Mouse (Mus musculus): ENCODE measurements around the gene Npcd. TPM values are rescaled to one million over a fixed set of nuclear protein-coding genes. Genes with fewer than 3 reads are reported as not detected.

Npcd gene
- polyA plus RNA-seq, 1 experiment: not detected

DNA sequence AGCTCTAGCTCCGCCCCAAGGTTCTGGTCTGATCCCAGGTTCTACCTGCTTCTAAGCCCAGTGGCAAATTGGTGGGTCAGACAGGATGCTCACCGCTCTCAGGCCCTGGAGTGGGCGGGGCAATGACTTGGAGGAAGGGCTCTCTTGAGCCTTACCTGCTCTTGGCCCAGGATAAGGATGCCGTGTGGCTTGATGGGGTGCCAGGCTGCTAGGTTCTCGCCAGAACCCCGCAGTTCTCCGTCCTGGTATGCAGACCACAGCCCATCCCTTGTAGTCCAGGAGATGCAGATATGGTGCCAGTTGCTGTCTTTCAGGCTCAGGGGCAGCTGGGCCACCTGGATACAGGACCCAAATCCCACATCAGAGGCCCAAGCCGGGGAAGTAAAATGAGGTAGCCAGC is 43.9 kb downstream of the Npcd start:
- Histone ChIP-seq H3K4me3 (ENCODE audit: insufficient read depth, low read depth, low read length) (no peak overlapping the region), H3K4me1 (ENCODE audit: control insufficient read depth, insufficient read depth, low read length) (peaks cover 34% of the 10 kb centered on the region), H3K27ac (ENCODE audit: insufficient read depth, low read depth, low read length) (no peak overlapping the region)
- TF ChIP-seq POLR2A (IDR thresholded peaks at IDR 0.05; ENCODE audit: insufficient read depth, low read depth, low read length): no peak
- no peak for TF ChIP-seq CTCF (IDR thresholded peaks at IDR 0.05; ENCODE audit: insufficient read depth, low read depth, low read length)
- WGBS: 71% methylated on average over 8 of the region's 8 CpGs

DNA sequence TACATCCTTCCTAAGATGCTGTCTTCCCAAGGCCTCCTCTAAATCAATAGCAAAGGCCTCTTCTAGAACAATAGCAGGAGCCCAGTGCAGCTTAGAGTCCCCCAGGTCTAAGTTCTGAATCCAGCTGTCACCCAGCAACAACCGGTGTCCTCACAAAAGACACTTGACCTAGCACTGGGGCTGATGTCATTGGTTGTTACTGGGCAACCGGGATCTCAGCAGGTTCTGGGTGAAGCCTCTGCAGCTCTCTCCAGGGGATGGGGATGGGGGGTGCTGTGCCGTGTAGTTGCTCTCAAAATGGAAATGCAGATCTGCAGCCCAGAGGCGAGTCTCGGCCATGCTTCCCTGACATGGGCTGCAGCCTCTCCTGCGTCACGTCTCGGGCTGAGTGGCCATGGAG is 46.2 kb downstream of the Npcd start:
- no peak overlapping the region for H3K4me3 ChIP-seq (ENCODE audit: insufficient read depth, low read depth, low read length)
- peak overlapping the region; percentile 40; the same call in 1 of the 2 replicates for H3K27ac ChIP-seq (ENCODE audit: insufficient read depth, low read depth, low read length)
- 46% methylated on average over 8 of the region's 8 CpGs for WGBS
- peaks cover 32% of the 10 kb centered on the region for H3K4me1 ChIP-seq (ENCODE audit: control insufficient read depth, insufficient read depth, low read length)
- TF ChIP-seq POLR2A (IDR thresholded peaks at IDR 0.05; ENCODE audit: insufficient read depth, low read depth, low read length) (no peak), CTCF (IDR thresholded peaks at IDR 0.05; ENCODE audit: insufficient read depth, low read depth, low read length) (no peak)

DNA sequence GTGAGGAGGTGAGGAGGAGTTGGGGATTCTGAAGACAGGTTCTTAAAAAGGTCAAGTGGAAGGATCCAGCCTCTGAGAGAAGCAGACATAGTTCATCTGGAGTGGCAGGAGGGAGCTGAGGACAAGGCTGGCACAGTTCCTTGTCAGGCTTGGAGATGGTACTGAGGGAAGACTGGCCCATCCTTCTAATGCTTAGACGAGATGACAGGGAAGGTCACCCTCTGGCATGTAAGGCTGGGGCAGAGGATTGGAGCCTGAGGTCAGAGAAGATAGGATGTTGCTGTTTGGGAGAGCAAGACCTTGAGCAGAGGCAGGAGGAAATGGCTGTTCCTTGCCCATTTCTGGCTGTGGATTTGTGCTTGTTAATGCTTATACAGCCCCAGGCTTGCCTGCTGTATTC is 49.0 kb downstream of the Npcd start:
- no peak for TF ChIP-seq POLR2A (IDR thresholded peaks at IDR 0.05; ENCODE audit: insufficient read depth, low read depth, low read length)
- no peak for TF ChIP-seq CTCF (IDR thresholded peaks at IDR 0.05; ENCODE audit: insufficient read depth, low read depth, low read length)
- no peak overlapping the region for H3K27ac ChIP-seq (ENCODE audit: insufficient read depth, low read depth, low read length)
- H3K4me1 ChIP-seq (ENCODE audit: control insufficient read depth, insufficient read depth, low read length): peaks cover 32% of the 10 kb centered on the region
- 74% methylated on average over 1 of the region's 1 CpGs for WGBS
- H3K4me3 ChIP-seq (ENCODE audit: insufficient read depth, low read depth, low read length): no peak overlapping the region

DNA sequence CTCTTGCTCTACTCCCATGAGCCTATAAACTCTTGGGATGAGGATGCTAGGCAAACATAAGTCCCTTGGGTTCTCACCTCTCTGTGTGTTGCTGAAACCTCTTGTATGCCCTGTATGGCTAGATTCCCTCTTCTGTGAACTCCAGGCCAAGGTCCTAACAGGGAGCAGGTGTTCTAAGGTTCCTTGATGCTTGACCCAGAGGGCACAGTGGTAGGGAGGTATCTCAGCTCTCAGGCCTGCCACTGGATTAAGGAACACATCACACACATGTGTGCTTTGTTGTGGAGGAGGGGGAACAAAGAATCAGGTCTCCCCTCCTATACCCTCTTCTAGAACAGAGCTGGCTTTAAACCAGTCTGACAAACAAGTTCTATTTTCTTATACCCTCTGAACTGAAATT is 56.3 kb downstream of the Npcd start, which contains the start of gene Dnal4:
TSS of gene Dnal4 (minus strand) at position 101 of the 400 bp plus-strand sequence.
- Histone ChIP-seq H3K27ac (ENCODE audit: insufficient read depth, low read depth, low read length) (no peak within 1 kb of the TSS), H3K4me3 (ENCODE audit: insufficient read depth, low read depth, low read length) (no peak within 1 kb of the TSS), H3K4me1 (ENCODE audit: control insufficient read depth, insufficient read depth, low read length) (peaks cover 9% of the 10 kb centered on the region)
- TF ChIP-seq CTCF (IDR thresholded peaks at IDR 0.05; ENCODE audit: insufficient read depth, low read depth, low read length): no peak
- no peak for TF ChIP-seq POLR2A (IDR thresholded peaks at IDR 0.05; ENCODE audit: insufficient read depth, low read depth, low read length)

DNA sequence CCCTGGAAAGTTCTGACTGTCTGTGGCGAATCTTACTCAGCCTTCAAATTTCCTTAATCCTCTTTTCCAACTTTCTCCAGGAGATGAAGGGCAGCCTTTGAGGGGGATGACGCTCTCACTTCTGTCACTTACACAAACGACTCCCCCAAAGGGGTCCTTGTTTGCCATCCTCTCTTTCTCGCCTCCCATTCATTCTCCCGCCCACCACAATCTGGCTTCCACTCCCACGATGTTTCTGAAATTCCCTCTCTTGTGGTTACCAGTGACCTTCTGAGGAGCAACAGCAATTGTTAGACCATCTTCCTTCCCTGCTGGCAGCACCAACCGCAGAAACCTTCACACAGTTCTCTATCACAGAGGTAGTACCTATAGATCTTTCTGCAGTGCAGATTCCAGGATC is 58.4 kb downstream of the Npcd start:
- TF ChIP-seq POLR2A (IDR thresholded peaks at IDR 0.05; ENCODE audit: insufficient read depth, low read depth, low read length) (no peak), CTCF (IDR thresholded peaks at IDR 0.05; ENCODE audit: insufficient read depth, low read depth, low read length) (no peak)
- Histone ChIP-seq H3K4me1 (ENCODE audit: control insufficient read depth, insufficient read depth, low read length) (peaks cover 23% of the 10 kb centered on the region), H3K4me3 (ENCODE audit: insufficient read depth, low read depth, low read length) (no peak overlapping the region), H3K27ac (ENCODE audit: insufficient read depth, low read depth, low read length) (no peak overlapping the region)
- WGBS: 70% methylated on average over 7 of the region's 7 CpGs

DNA sequence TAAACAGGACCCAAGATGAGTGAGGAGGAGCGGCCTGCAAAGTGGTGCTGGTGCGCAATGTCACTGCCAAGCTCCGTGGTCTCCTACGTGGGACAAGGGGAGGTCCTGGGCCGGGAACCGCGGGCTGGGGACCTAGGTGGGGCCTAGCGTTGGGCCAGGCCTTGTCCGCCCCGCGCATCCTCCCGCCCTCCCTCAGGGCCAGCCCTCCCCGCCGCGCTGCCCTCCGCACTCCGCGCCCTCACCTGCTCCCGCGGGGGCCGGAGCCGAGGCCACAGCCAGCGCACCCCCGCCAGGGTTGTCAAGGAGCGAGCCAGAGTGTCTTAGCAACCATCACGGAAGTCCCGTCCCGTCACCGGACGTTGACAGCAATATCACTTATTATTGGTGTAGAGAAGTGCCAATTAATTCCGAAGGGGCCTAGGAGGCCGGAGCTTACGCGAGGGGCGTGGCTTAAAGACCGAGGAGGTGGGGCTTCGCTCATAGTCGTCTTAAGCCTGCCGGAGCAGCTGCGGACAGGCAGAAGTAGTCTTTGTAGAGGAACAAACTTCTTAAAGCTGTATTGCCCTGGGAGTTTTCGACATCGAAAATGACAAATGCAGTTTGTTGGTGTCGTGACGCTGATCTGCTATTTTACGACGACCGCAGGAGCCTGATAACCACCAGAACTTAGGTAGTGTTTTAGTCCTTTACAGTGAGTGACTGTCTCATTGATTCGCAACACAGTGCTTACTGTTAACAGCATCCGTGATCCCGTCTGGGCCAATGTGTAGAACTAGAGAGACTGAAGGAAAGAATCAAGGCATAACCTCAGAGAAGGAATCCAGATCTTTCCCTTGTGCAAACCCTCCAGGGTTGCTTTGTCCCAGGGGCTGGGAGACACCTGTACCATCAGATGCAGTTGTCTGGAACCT is 59.7 kb downstream of the Npcd start:
- TF ChIP-seq POLR2A (IDR thresholded peaks at IDR 0.05; ENCODE audit: insufficient read depth, low read depth, low read length) (peak; percentile 62), CTCF (IDR thresholded peaks at IDR 0.05; ENCODE audit: insufficient read depth, low read depth, low read length) (no peak)
- under 1% methylated on average over 50 of the region's 50 CpGs for WGBS
- peaks cover 34% of the 10 kb centered on the region for H3K4me1 ChIP-seq (ENCODE audit: control insufficient read depth, insufficient read depth, low read length)

DNA sequence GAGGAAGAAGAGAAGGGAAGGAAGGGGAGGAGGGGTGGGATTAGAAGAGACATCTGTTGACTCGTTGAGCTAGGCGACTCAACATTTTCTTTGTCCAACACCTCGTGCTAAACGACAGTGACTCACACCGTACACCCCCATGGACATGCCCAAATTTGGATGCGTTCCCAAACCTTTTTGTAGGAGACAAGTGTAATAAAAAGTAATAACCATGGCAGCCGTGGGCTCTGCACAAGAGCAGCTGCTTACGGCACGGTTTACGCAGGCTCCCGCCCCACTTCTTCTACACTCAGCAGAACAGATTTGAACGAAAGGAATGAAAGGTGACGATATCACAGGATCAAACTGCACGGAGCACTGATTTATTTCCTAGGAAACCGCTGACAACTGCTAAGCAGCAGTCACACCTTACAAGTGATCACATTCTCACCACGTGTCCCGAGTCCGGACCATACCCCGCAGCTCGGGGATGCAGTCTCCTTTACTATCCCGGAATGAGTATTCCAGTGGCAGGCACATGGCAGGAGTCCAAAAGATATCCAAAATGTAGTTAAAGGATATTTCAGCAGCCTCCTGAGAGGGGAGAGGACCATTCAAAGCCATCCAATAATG is 63.3 kb downstream of the Npcd start:
- TF ChIP-seq CTCF (IDR thresholded peaks at IDR 0.05; ENCODE audit: insufficient read depth, low read depth, low read length): no peak
- TF ChIP-seq POLR2A (IDR thresholded peaks at IDR 0.05; ENCODE audit: insufficient read depth, low read depth, low read length): no peak
- H3K4me1 ChIP-seq (ENCODE audit: control insufficient read depth, insufficient read depth, low read length): peaks cover 59% of the 10 kb centered on the region
- peak overlapping the region; percentile 63 for H3K27ac ChIP-seq (ENCODE audit: insufficient read depth, low read depth, low read length)
- 35% methylated on average over 21 of the region's 21 CpGs for WGBS
- no peak overlapping the region for H3K4me3 ChIP-seq (ENCODE audit: insufficient read depth, low read depth, low read length)

More for the DNA sequence above, 59.7 kb downstream of the Npcd start:
- H3K4me3 ChIP-seq (ENCODE audit: insufficient read depth, low read depth, low read length): peak overlapping the region; percentile 89
- peak overlapping the region; percentile 36 for H3K27ac ChIP-seq (ENCODE audit: insufficient read depth, low read depth, low read length)

DNA sequence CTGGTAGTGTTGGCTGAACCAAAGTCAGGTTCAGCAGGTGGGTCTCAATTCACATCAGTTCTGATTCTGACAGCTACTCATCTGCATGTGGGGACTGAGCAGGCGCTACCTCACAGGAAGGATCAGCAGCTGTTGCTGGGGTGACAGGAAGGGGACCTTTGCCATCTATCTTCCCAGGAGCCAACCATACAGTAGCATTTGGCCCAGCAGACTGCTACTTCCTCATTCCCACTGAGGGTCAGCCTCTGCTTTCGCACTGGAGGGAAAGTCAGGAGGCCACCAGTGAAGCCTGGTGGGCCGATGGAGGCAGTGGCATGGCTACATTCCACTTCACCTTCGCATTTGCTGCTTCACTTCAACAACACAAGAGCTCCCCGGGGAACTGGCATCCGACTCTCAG is 65.7 kb downstream of the Npcd start:
- WGBS: 51% methylated on average over 6 of the region's 6 CpGs
- TF ChIP-seq POLR2A (IDR thresholded peaks at IDR 0.05; ENCODE audit: insufficient read depth, low read depth, low read length): no peak
- TF ChIP-seq CTCF (IDR thresholded peaks at IDR 0.05; ENCODE audit: insufficient read depth, low read depth, low read length): no peak
- Histone ChIP-seq H3K4me1 (ENCODE audit: control insufficient read depth, insufficient read depth, low read length) (peaks cover 79% of the 10 kb centered on the region), H3K4me3 (ENCODE audit: insufficient read depth, low read depth, low read length) (no peak overlapping the region), H3K27ac (ENCODE audit: insufficient read depth, low read depth, low read length) (peak overlapping the region; percentile 41)

Data from olfactory bulb, adult 2 months (tissue).